Mouse (Mus musculus) C2C12 (cell line): ENCODE results near the gene Chid1.

ENCODE experiments used
- CEBPB ChIP-seq: IDR thresholded peaks from one replicate; pipeline ENCODE4 v1.6.1; 2011; ENCODE audit warnings: low read depth, mild to moderate bottlenecking, control low read depth, moderate library complexity
- CTCF ChIP-seq: IDR thresholded peaks from one replicate; pipeline ENCODE4 v1.5.1; 2011; ENCODE audit not compliant: control insufficient read depth, insufficient read depth, insufficient read length
- MAX ChIP-seq: IDR thresholded peaks from one replicate; pipeline ENCODE4 v1.6.1; 2011; ENCODE audit warnings: mild to moderate bottlenecking, control low read depth
- MYOD1 ChIP-seq: IDR thresholded peaks from one replicate; pipeline ENCODE4 v1.6.1; 2011; ENCODE audit warnings: low read depth; ENCODE audit not compliant: control insufficient read depth, insufficient read length
- MYOG ChIP-seq: IDR thresholded peaks from one replicate; pipeline ENCODE4 v1.6.1; 2011; ENCODE audit not compliant: control insufficient read depth, insufficient read length; ENCODE audit errors: extremely low read depth
- USF1 ChIP-seq: IDR thresholded peaks from one replicate; pipeline ENCODE4 v1.6.1; 2011; ENCODE audit warnings: low read depth, mild to moderate bottlenecking, control low read depth, moderate library complexity

DNA sequence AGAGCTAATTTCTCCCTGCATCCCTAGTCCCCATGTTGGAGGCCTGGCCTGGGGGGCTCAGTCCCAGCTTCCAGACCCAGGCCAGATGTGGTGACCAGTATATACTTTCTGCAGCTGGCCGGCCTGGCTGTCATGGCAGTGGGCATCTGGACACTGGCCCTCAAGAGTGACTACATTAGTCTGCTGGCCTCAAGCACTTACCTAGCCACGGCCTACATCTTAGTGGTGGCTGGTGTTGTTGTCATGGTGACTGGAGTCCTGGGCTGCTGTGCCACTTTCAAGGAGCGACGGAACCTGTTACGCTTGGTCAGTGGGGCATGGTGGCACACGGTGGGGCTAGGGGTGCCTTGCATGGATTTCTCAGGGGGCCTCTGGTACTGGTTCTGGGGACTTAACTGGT, 70.3 kb downstream of the Chid1 start:
- TF ChIP-seq CTCF, result no peak
- no peak for TF ChIP-seq CEBPB
- TF ChIP-seq MAX, result no peak
- TF ChIP-seq MYOD1, result no peak
- no peak for TF ChIP-seq USF1
- no peak for TF ChIP-seq MYOG
